Mouse (Mus musculus) midbrain, embryonic 12.5 days (tissue): ENCODE data around the gene Stoml2. TPM values are rescaled to one million over a fixed set of nuclear protein-coding genes. Genes with fewer than 3 reads are reported as not detected.
A peak's percentile ranks its signal among the peaks of the same experiment; 100 is the strongest.

Experiments
- ATAC-seq: fragments of 200-750 bp; cut with Nextera tagmentation; 2 replicates; pipeline ENCODE4 v1.8.0; 2017; ENCODE audit warnings: low read depth, moderate TSS enrichment, moderate library complexity; ENCODE audit not compliant: low FRiP score
- H3K27ac ChIP-seq: fragments of 300-500 bp; sonication (generic); replicated peaks from 2 replicates; pipeline ENCODE4 v1.5.1; 2016; ENCODE audit warnings: mild to moderate bottlenecking
- H3K27me3 ChIP-seq: fragments of 300-500 bp; sonication (generic); 2 replicates; pipeline ENCODE4 v1.6.1; 2016; ENCODE audit warnings: mild to moderate bottlenecking
- H3K36me3 ChIP-seq: fragments of 300-500 bp; sonication (generic); 2 replicates; pipeline ENCODE4 v1.6.1; 2016
- H3K4me1 ChIP-seq: fragments of 300-500 bp; sonication (generic); 2 replicates; pipeline ENCODE4 v1.6.1; 2016
- H3K4me2 ChIP-seq: fragments of 300-500 bp; sonication (generic); replicated peaks from 2 replicates; pipeline ENCODE4 v1.6.1; 2016; ENCODE audit warnings: mild to moderate bottlenecking, moderate library complexity
- H3K4me3 ChIP-seq: fragments of 300-500 bp; sonication (generic); 2 replicates; pipeline ENCODE4 v1.5.1; 2016; ENCODE audit warnings: mild to moderate bottlenecking
- H3K9ac ChIP-seq: fragments of 300-500 bp; sonication (generic); replicated peaks from 2 replicates; pipeline ENCODE4 v1.6.1; 2016; ENCODE audit warnings: mild to moderate bottlenecking, moderate library complexity
- H3K9me3 ChIP-seq: fragments of 300-500 bp; sonication (generic); 2 replicates; pipeline ENCODE4 v1.6.1; 2016; ENCODE audit warnings: mild to moderate bottlenecking
- WGBS: fragments of 180-500 bp; shearing (Covaris S2); methylation state at CpG from one replicate; pipeline ENCODE4 v1.1.7; 2016; 5-methylcytosine and 5-hydroxymethylcytosine counted together
- polyA plus RNA-seq: library from polyadenylated mRNA; unstranded; fragments of >200 nt; fragmentation: Nextera tagmentation; extraction: Ambion mirVana; gene quantifications from 2 replicates; pipeline ENCODE4 v1.2.1, GENCODE M21; 2016

Gene Stoml2
- polyA plus RNA-seq, 1 experiment from 2014 or later = 281 TPM

DNA sequence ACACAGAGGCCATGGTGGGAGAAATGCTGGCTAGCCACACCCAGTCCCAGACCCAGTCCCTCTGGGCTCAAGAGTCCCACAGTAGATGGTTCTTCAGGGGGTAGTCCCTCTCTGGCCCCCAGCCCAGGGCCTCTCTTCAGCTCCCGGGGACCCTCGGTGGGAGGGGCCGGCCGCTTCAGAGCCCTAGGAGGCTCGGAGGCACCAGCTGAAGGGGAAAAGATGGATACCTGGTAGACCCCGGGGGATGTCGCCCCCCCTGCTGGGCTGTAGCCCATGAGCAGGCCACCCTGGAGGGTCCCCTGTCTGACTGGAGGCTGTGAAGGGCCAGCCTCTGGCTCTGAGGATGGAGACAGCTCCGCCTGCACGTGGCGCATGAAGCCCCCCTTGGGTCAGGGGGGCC lies 4.8 kb upstream of the Stoml2 start:
- WGBS = 91% methylated on average over 10 of the region's 10 CpGs
- Histone ChIP-seq H3K4me1 (peaks cover 43% of the 10 kb centered on the region), H3K27ac (no peak overlapping the region), H3K4me2 (no peak overlapping the region), H3K9me3 (no peaks in the 10 kb centered on the region), H3K4me3 (no peak overlapping the region), H3K36me3 (peaks cover 47% of the 10 kb centered on the region), H3K9ac (no peak overlapping the region), H3K27me3 (no peaks in the 10 kb centered on the region)
- no peak for ATAC-seq

DNA sequence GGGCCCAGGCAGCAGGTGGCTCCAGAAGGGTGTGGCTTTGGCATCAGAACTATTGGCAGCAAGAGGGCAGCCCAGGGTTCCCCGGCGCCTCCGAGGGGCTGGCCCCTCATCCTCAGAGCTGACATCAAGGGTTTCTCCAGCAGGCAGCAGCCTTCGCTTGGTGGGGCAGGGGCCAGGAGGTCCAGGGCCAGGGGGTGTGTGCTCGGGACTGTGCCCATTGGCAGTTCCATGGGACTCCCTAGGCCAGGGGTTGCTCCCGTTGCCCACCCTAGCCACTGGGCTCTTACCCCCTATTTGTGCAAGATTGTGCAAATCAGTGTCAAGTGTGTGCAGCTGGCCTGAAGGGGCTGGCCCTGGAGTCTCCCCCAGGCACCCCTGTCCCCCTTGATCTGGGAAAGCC lies 4.3 kb upstream of the Stoml2 start:
- no peak overlapping the region for H3K4me2 ChIP-seq
- H3K4me3 ChIP-seq = no peak overlapping the region
- peaks cover 38% of the 10 kb centered on the region for H3K4me1 ChIP-seq
- no peaks in the 10 kb centered on the region for H3K9me3 ChIP-seq
- no peaks in the 10 kb centered on the region for H3K27me3 ChIP-seq
- H3K9ac ChIP-seq = no peak overlapping the region
- no peak overlapping the region for H3K27ac ChIP-seq
- ATAC-seq = no peak
- peaks cover 47% of the 10 kb centered on the region for H3K36me3 ChIP-seq
- WGBS = 92% methylated on average over 6 of the region's 6 CpGs

DNA sequence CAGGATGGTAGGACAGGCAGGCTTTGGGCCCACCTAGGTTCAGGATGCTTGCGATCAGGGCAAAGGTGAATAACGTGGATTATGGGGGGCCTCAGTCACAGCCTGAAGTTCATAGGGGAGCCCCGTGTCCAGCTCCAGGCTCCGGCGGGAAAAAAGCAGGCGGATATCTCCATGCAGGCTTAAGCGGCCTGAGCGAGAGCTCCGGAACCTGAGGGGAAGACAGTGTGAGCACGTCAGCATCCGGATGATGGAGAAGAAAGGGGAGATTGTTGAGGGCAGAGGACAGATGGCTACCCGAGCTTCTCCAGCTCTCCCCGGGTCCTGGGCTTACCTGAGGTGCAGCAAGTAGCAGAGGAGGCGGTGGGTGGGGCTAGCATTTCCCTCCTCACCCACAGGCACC lies 2.0 kb upstream of the Stoml2 start:
- Histone ChIP-seq H3K27ac (no peak overlapping the region), H3K4me1 (peaks cover 31% of the 10 kb centered on the region), H3K4me3 (no peak overlapping the region), H3K27me3 (no peaks in the 10 kb centered on the region), H3K36me3 (peaks cover 62% of the 10 kb centered on the region), H3K9me3 (no peaks in the 10 kb centered on the region), H3K9ac (no peak overlapping the region), H3K4me2 (no peak overlapping the region)
- WGBS = 86% methylated on average over 14 of the region's 14 CpGs
- no peak for ATAC-seq

DNA sequence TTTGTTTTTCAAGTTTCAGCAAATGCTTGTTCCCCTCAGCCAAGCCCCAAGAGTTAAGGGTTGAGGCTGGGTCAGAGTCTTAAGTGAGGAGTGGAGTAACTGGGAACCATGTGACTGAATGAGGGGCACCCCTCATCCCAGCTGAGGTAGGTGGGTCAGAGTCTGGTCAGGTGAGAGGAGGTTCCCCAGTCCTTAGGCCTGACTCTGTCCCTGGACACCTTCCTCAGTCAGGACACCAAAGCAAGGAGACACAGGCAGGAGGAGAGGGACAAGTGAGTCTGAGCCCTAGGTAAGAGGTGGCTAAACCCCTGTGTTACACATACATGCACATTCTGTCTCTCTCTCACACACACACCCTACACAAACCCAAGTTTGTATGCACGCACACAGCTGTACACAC lies 991 bp upstream of the Stoml2 start:
- no peak overlapping the region for H3K4me3 ChIP-seq
- peaks cover 72% of the 10 kb centered on the region for H3K36me3 ChIP-seq
- H3K9ac ChIP-seq = peak overlapping the region; percentile 92
- H3K27me3 ChIP-seq = no peaks in the 10 kb centered on the region
- H3K27ac ChIP-seq = peak overlapping the region; percentile 93
- no peak for ATAC-seq
- H3K4me2 ChIP-seq = peak overlapping the region; percentile 1; the same call in 1 of the 2 replicates
- 85% methylated on average over 1 of the region's 1 CpGs for WGBS
- no peaks in the 10 kb centered on the region for H3K9me3 ChIP-seq
- H3K4me1 ChIP-seq = peaks cover 24% of the 10 kb centered on the region

DNA sequence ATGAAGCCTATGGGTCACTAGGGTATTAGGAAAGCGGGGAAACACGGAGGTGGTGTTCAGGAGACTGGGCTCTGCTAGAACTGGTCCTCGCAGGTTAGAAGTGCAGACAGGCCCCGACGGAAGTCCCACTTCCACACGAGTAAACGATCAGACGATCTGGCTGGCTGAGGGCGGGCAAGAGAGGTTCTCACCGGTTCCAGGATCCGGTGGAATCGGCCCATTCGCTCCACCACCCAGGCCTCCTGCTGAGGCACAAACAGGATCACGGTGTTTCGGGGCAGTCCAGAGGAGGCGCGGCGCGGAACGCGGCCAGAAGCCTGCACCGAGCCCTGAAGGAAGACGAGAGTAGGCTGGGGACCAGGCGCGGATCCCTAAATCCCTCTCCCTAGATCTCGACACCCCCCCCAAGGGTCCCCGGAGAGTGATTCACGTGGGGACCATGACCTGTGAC lies 705 bp downstream of the Stoml2 start:
- Histone ChIP-seq H3K4me2 (peak overlapping the region; percentile 88), H3K9me3 (no peaks in the 10 kb centered on the region), H3K4me1 (peaks cover 21% of the 10 kb centered on the region), H3K27ac (peak overlapping the region; percentile 93), H3K4me3 (peak overlapping the region; percentile 78), H3K36me3 (peaks cover 68% of the 10 kb centered on the region), H3K9ac (peak overlapping the region; percentile 92), H3K27me3 (no peaks in the 10 kb centered on the region)
- ATAC-seq = no peak
- 1% methylated on average over 28 of the region's 28 CpGs for WGBS

DNA sequence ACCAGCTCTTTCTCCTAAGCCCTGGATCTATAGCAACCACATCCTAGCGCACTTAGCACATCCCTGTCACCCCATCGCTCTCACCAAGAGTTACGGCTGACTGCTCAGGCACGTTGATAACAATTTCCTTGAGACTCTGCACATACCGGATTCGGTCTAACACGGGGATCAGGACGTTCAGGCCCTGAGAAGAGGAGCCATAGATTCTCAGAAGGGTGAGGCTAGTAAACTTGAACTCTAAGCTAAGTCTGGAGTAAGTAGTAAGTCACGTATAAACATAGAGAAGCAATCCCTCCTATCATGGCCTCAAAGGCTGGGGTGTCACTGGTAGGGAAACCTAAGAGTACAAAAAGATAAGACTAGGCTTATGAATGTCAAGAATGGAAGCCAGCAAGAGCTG lies 1.2 kb downstream of the Stoml2 start:
- ATAC-seq = no peak
- Histone ChIP-seq H3K27ac (peak overlapping the region; percentile 93), H3K4me3 (peak overlapping the region; percentile 78), H3K4me1 (peaks cover 21% of the 10 kb centered on the region), H3K27me3 (no peaks in the 10 kb centered on the region), H3K36me3 (peaks cover 63% of the 10 kb centered on the region), H3K9me3 (no peaks in the 10 kb centered on the region), H3K9ac (peak overlapping the region; percentile 92), H3K4me2 (peak overlapping the region; percentile 88)
- WGBS = 77% methylated on average over 9 of the region's 9 CpGs

DNA sequence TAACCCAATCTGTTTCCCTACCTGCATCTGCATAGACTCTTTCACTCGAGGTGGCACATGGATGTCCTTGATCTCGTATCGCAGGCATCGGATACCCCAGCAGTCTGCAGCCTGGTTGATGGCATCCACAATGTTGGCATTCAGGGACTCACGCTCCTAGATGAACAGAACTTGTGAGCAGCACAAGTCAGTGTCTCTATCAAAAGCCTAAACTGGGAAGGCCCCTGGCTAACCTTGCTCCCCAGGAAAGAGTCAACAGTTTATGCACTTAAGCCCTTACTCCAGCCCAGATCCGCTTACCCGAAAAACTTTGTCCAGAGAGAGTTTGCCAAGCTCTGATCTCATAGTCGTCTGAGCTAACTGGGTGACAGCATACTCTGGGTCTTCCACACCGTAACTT lies 1.8 kb downstream of the Stoml2 start:
- Histone ChIP-seq H3K9ac (0 out of 2 replicates have a peak overlapping the region, but pooled peaks have one; percentile 92), H3K4me3 (no peak overlapping the region; the same call in 1 of the 2 replicates), H3K4me2 (peak overlapping the region; percentile 88; the same call in 1 of the 2 replicates), H3K4me1 (peaks cover 25% of the 10 kb centered on the region), H3K9me3 (no peaks in the 10 kb centered on the region), H3K27me3 (no peaks in the 10 kb centered on the region), H3K36me3 (peaks cover 58% of the 10 kb centered on the region), H3K27ac (no peak overlapping the region)
- ATAC-seq = no peak
- 95% methylated on average over 9 of the region's 9 CpGs for WGBS

DNA sequence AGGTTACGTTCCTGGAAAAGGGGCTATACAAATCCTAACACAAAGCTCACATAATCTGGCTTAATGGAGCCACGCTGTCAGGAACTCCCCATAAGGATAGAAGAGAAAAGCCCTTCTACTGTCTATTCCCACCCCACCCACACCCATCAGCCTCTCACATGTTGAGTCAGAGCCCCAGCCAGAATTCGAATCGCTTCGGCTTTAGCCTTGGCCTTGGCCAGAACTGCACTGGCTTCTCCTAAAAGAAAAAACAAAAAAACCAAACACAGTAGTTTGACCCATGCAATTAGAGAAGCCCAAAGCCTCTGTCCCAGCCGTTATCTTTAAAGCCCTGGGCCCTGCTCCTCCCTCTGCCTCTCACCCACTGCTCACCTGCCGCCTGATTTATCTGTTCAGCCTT lies 2.4 kb downstream of the Stoml2 start:
- H3K36me3 ChIP-seq = peaks cover 52% of the 10 kb centered on the region
- 97% methylated on average over 7 of the region's 7 CpGs for WGBS

DNA sequence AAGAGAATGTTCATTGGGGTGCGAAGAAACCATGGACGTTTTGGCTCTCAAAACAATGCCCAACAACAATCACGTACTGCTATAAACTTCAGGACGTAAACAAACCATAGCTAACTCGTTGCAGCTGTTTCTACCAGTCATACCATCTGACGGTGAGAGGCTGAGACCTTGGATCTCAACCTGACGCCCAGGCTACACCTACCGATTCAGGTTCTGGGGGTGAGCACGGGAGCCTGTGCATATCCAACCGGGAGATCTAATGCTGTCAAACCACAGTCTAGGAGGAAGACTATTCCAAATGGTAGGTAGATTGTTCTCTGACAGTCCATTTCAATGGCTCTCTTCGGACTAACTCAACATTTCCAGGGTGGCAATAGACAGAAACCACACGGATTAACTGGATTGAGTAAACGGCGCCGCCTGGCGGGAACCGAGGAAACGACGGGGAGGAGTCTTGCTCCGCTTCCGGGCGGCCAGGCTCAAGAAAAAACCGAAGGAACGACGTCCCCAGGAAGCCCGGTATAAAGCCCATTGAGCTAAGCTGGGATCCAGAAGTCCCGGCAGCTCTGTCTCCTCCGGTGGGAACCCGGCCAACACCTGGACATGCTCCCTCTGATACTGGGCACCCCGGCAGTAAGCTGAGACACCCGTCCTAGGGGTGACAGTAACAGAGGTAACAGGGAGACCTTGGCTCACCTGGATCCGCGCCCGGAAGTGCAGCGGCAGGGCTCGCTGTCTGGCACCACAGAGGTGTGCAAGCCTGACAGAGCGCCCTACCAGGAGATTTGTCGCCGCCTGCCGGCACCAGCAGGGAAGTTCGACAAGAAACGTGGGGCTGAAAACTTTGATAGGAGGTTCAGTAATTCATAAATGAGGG lies 6.2 kb downstream of the Stoml2 start, which contains the start of gene Pigo:
Pigo (minus strand) TSS at position 736 of the 877 bp plus-strand sequence.
- Histone ChIP-seq H3K4me2 (peak within 1 kb of the TSS; percentile 64), H3K27me3 (no peaks in the 10 kb centered on the region), H3K4me1 (peaks cover 17% of the 10 kb centered on the region), H3K36me3 (peaks cover 69% of the 10 kb centered on the region), H3K9ac (peak within 1 kb of the TSS; percentile 56), H3K27ac (peak within 1 kb of the TSS; percentile 85), H3K9me3 (no peaks in the 10 kb centered on the region), H3K4me3 (peak within 1 kb of the TSS; percentile 57)
- WGBS = 10% methylated on average over 42 of the region's 42 CpGs
- peak; percentile 92 for ATAC-seq

More for the DNA sequence above, 2.4 kb downstream of the Stoml2 start:
- Histone ChIP-seq H3K4me3 (no peak overlapping the region), H3K27ac (no peak overlapping the region), H3K9ac (no peak overlapping the region), H3K4me1 (peaks cover 30% of the 10 kb centered on the region), H3K9me3 (no peaks in the 10 kb centered on the region), H3K27me3 (no peaks in the 10 kb centered on the region), H3K4me2 (no peak overlapping the region)
- ATAC-seq = no peak

DNA sequence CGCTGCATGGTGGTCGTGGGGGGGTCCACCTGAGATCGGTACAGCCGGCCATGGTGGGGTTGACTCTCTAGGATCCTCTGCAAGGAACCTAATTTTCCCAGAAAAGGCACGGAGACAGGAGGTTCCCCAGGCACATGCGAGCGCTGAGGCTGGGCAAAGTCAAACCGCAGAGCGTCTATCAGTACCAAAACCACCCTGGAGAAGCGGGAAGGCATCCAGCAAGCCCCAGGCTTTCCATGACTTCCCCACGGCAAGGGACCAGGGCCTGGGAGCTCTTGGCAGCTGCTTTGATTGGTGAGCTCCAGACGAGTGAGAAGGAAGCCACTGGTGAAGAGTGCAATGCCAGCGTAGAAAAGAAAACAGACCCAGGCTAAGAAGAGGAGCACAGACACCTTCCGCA lies 6.8 kb downstream of the Stoml2 start:
- 88% methylated on average over 14 of the region's 14 CpGs for WGBS
- Histone ChIP-seq H3K36me3 (peaks cover 71% of the 10 kb centered on the region), H3K9me3 (no peaks in the 10 kb centered on the region), H3K27me3 (no peaks in the 10 kb centered on the region), H3K4me3 (peak overlapping the region; percentile 57), H3K4me1 (peaks cover 12% of the 10 kb centered on the region), H3K9ac (peak overlapping the region; percentile 56), H3K27ac (0 out of 2 replicates have a peak overlapping the region, but pooled peaks have one; percentile 85), H3K4me2 (peak overlapping the region; percentile 64)
- ATAC-seq = no peak

DNA sequence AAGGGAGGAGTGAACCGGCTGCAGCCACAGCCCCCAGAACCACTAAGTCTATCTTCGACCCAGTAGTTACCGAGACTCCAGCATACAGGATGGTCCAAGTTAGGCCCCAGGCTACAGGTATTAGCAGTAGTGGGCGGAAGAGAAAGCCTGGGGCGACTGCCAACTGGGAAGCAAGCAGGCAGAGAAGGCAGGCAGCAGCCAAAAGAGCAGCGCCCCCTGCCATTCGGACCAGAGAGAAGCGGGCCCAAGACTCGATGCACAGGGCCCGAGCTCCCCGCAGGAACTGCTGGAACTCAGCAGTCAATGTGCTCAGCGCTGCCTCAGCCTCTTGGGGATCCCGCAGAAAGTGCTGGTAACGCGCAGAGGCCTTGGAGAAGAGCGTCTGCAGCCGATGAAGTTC lies 10.2 kb downstream of the Stoml2 start:
- 71% methylated on average over 17 of the region's 17 CpGs for WGBS
- ATAC-seq = no peak
- no peaks in the 10 kb centered on the region for H3K27me3 ChIP-seq
- H3K4me2 ChIP-seq = no peak overlapping the region
- H3K36me3 ChIP-seq = peaks cover 70% of the 10 kb centered on the region
- H3K4me3 ChIP-seq = no peak overlapping the region
- no peak overlapping the region for H3K27ac ChIP-seq
- H3K4me1 ChIP-seq = peaks cover 12% of the 10 kb centered on the region
- H3K9me3 ChIP-seq = no peaks in the 10 kb centered on the region
- no peak overlapping the region for H3K9ac ChIP-seq

DNA sequence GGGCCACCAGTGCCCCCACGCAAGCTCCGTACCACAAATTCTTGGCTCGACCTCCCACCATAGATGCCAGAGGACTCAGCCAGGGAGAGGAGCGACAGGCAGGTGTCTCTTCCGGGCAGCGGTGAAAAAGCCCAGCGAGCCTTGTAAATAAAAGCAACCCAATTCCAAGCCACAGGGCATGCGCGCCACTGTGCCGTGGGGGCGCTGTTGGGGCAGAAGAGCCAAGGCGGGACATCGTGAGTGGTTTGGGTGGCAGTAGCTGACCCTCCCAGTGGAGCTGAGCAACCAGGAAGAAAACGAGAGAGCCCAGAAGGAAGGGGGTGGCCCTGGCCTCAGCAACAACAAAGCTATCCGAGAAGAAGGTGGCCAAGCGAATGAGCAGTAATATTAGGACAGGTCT lies 10.6 kb downstream of the Stoml2 start:
- Histone ChIP-seq H3K4me3 (no peak overlapping the region), H3K9me3 (no peaks in the 10 kb centered on the region), H3K9ac (no peak overlapping the region), H3K4me1 (peaks cover 12% of the 10 kb centered on the region), H3K27me3 (no peaks in the 10 kb centered on the region), H3K36me3 (peaks cover 70% of the 10 kb centered on the region), H3K4me2 (no peak overlapping the region), H3K27ac (no peak overlapping the region)
- no peak for ATAC-seq
- WGBS = 87% methylated on average over 16 of the region's 16 CpGs
